Mouse (Mus musculus) ovary, postnatal 14 days (tissue): ENCODE measurements at regions not wholly inside any gene's neighbourhood (a gene's known extent, or its start where the extent isn't known, plus 50 kb on each side); places are given as distances from the start of the nearest gene placed in this dataset.

Experiments used
- DNase-seq: peaks from one replicate; pipeline ENCODE4 v3.0.0; 2022; ENCODE audit warnings: low spot score

GRCm38 (mm10) chr9:61862071-61862480 is 52.3 kb downstream of the Rplp1 start:
- no peak for DNase-seq

- peak; percentile 71 for DNase-seq
Observed at GRCm38 (mm10) chr9:61860147-61860546, 54.2 kb downstream of the Rplp1 start.

- no peak for DNase-seq
Observed at GRCm38 (mm10) chr9:61859438-61859837, 54.9 kb downstream of the Rplp1 start.

- DNase-seq = no peak
Observed at GRCm38 (mm10) chr9:61857817-61858216, 56.5 kb downstream of the Rplp1 start.

- no peak for DNase-seq
Observed at GRCm38 (mm10) chr9:61856686-61857085, 57.7 kb downstream of the Rplp1 start.

- DNase-seq = no peak
Observed at GRCm38 (mm10) chr9:61855686-61856085, 58.7 kb downstream of the Rplp1 start.

GRCm38 (mm10) chr9:61853841-61854240 is 60.5 kb downstream of the Rplp1 start:
- no peak for DNase-seq

- DNase-seq = no peak
Observed at GRCm38 (mm10) chr9:61851331-61851730, 63.0 kb downstream of the Rplp1 start.

GRCm38 (mm10) chr9:61848401-61848800 is 65.9 kb downstream of the Rplp1 start:
- no peak for DNase-seq

- DNase-seq = no peak
Observed at GRCm38 (mm10) chr9:61847496-61847895, 66.8 kb downstream of the Rplp1 start.

- no peak for DNase-seq
Observed at GRCm38 (mm10) chr9:61844645-61845044, 69.7 kb downstream of the Rplp1 start.

GRCm38 (mm10) chr9:61844141-61844540 is 70.2 kb downstream of the Rplp1 start:
- no peak for DNase-seq

- DNase-seq = no peak
Observed at GRCm38 (mm10) chr9:61843513-61843912, 70.8 kb downstream of the Rplp1 start.

- DNase-seq = no peak
Observed at GRCm38 (mm10) chr9:61842384-61842783, 72.0 kb downstream of the Rplp1 start.

- DNase-seq = no peak
Observed at GRCm38 (mm10) chr9:61841222-61841621, 73.1 kb downstream of the Rplp1 start.

GRCm38 (mm10) chr9:61840353-61840752 is 74.0 kb downstream of the Rplp1 start:
- no peak for DNase-seq

- no peak for DNase-seq
Observed at GRCm38 (mm10) chr9:61833226-61833625, 81.1 kb downstream of the Rplp1 start.

- DNase-seq = peak; percentile 46
Observed at GRCm38 (mm10) chr9:61830236-61830635, 84.1 kb downstream of the Rplp1 start.

- no peak for DNase-seq
Observed at GRCm38 (mm10) chr9:61829736-61830135, 84.6 kb downstream of the Rplp1 start.

GRCm38 (mm10) chr9:61829301-61829700 is 85.0 kb downstream of the Rplp1 start:
- no peak for DNase-seq

GRCm38 (mm10) chr9:61827721-61828120 is 86.6 kb downstream of the Rplp1 start:
- no peak for DNase-seq

- DNase-seq = no peak
Observed at GRCm38 (mm10) chr9:61827014-61827413, 87.3 kb downstream of the Rplp1 start.

- DNase-seq = no peak
Observed at GRCm38 (mm10) chr9:61826415-61826814, 87.9 kb downstream of the Rplp1 start.

GRCm38 (mm10) chr9:61825804-61826203 is 88.5 kb downstream of the Rplp1 start:
- no peak for DNase-seq

- no peak for DNase-seq
Observed at GRCm38 (mm10) chr9:61819836-61820235, 94.5 kb downstream of the Rplp1 start.
